Mouse (Mus musculus) retina, postnatal 7 days (tissue): ENCODE results near the gene Sh3bp4.

Experiments used
- DNase-seq: peaks from one replicate; pipeline ENCODE4 v3.0.0-alpha.2; 2012; ENCODE audit warnings: low read depth, low spot score

The Sh3bp4 gene

DNA sequence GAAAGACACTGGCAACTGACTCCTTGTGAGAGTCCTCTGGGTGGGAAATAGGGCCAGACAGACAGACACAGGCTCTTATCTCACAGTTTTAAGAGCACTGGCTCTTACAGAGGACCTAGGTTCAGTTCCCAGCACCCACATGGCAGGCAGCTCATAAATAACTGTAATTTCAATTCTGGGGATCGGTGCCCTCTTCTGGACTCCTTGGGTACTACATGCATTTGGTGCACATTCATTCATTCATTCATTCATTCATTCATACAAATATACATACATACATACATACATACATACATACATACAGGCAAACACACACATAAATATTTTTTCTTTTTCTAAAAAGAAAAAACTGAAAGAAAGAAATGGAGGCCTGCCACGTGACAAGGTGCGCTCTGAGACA is 56.9 kb downstream of the Sh3bp4 start:
- no peak for DNase-seq

DNA sequence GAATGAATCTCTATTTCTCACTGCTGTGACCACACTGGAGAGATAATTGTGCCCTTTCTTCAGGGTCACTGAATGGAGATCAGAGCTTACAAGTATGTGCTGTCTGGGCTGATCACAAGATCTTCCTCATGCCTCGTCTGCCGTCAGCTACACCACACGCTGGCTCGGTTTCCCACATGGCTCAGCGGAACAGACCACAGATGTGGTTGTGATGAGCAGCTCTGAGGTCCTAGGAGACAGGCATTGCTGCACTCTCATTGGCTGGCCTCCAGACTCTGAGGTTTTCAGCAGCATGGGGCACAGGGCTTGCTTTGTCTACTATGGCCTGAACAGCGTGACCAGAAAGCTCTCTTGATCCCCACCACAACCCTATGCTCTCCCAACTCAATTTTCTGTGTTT is 60.2 kb downstream of the Sh3bp4 start:
- DNase-seq = no peak

DNA sequence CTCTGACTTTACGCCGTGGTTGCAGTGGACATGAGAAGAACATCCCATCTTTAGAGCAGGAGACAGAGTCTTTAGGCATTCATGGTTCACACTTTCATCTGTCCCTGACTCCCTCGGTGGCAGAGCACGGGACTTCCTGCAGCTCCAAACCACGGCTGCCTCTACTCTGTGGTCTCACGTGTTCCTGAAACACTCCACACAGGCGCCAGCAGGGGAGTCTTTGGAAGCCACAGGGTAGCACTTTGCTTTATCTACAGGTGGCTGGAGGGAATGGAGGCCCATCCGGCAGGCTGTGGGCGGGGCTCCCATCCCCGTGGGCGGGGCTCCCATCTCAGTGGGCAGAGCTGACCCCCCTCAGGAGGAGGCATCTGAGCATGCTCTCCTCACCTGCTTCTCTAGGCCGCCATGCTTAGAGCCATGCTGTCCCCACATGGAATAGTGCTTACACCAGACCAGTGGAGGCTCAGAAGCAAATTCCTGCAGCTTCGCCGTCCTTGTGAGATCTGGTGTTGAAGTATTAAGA is 60.9 kb downstream of the Sh3bp4 start:
- DNase-seq = no peak

DNA sequence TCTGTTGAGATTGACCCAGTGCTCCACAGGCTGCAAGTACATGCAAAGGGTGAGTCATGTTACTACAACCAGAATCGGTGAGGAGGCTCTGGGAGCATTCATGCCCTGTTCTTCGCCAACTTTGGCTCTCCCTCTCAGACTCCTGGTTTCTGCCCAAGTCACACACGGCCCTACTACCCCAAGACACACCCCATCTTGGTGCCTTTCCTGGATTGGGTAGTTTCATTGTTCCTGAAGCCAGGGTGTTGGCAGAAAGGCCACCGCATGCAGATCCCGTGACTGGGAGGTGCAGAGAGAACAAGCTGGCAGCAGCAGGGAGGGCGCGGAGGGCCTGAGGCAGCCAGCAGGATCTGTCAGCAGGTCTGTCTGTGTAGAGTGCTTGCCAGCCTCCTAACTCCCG is 61.5 kb downstream of the Sh3bp4 start:
- DNase-seq = no peak

DNA sequence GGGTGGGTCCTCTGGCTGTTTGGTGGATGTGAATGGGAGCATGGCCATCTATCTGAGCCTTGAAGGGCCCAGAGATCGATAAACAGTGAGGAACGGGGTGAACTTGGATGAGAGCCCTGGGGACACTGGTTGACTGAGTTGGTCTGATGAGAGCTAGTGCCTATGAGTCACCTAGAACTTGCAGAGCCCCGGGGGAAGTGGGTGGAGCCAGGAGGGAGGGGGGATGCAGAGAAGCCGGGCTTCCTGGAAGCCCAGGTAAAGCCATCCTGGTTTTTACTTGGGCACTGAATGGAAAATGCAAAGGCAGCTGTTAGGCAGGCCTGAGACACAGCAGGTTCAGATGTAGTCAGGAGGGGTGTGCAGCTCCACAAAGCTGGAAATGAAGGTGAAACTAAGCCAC is 63.1 kb downstream of the Sh3bp4 start:
- DNase-seq = no peak

DNA sequence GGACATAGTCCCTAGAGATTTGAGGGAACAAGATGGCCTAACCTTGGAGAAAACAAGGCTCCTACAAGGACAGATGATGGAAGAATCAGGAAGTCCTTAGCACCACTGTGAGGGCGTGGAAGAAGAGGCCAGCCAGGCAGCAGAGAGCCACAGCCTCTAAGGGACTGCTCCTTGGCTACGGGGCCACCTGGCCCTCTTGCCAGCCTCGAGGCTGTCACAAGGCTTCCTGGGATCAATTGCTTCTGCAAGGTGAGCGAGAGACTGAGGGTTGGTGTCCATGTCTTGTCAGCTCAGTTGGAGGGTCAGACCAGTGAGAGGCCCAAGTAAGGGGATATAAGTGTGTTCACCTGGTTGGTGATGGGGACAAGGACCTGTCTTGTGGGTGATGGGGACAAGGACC is 63.5 kb downstream of the Sh3bp4 start:
- DNase-seq = no peak

DNA sequence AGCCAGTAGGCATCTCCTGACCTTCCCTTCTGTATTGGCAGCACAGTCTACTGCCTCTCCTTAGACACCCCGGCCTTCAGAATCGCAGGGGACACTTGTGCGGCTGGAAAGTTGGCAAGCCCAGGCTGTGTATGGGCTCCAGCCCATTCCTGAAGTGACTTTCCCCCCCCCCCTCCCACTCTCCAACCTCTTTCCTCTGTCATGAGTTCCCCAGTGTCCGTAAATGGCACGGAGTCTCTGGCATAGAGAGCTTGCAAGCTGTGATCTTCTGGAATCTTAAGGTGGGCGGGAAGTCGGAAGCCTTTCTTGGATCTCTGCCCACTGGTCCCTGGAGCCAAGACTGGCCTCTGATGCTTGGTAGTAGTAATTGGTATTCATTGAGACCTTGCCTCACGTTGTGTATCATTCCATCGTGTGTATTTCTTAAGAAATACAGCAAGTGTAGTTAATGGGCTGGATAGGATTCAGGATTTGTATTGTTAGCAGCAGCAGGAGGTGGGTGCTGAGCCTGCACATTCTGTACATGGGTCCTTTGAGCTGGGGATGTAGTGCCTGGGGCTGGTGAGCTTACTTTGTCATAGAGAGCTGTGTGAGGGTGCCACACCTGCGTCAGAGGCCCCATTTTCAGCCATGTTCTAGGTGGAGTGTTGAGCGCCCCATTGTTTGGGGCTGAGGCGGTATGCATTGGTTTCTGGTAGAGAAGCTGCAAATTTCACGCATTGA is 66.0 kb downstream of the Sh3bp4 start:
- DNase-seq = no peak

DNA sequence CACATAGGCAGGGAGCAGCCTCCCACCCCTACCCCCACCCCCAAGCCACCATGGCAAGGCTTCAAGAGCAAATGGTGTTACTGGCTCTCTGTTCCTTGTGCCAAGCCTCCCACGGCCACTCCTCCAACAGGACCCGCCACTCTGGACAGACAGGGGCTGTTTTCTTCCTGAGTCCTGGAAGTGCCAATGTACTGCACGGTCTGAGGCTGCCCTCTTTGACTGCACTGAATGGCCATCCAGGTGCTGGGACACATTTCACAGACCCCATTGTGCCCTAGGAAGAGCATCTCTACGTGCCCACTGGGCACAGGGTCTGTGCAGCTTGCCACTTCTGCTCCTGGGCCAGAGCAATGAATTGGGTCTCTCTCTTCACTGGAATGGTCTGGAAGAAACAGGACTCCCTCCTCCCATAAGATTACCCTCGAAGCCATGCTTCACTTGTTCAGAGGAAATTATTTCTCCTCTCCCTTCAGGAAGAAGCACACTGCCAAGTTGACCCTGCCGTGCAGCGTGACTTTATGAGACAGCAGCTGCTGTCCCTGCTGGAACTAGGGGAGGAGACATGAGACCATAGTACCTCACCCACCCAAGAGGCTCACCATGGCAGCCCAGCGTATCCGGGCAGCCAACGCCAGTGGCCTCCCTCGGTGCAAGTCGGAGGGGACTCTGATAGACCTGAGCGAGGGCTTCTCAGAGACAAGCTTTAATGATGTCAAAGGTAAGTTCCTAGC is 67.0 kb downstream of the Sh3bp4 start:
- no peak for DNase-seq

DNA sequence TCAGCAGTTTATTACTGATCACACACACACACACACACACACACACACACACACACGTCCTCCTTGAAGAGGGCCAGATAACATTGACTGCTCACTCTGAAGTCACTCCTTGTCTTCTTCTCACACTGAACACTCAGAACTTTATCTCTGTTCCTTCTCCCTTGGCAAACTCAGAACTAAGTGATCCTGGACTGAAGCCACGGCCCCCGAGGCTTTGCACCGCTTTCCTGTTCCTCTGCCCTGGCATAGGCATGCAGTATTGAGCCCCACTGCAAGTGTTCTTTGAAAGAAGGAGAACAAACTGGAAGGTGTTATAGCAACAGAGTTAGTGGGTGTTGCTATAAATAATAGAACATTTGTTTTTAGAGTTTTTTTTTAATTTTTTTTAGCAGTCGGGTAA is 68.1 kb downstream of the Sh3bp4 start:
- DNase-seq = no peak

DNA sequence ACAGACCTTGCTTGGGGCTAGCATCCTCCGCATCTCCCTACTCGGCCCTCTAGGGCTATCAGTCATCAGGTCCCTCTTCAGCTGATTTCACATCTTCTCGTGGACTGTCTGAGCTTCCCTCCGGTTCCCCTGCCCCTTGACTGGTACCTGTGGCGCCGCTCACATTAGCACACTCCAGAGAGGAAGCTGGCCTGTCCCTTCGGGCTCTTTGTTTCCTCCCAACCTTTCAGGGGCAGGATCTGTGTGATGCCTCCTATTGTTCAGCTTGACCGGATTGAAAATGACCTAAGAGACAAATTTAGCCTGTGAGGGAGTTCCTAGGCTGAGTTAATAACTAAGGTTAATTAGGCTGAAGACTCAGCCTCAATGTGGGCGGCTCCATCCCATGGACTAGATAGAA is 69.9 kb downstream of the Sh3bp4 start:
- DNase-seq = no peak

DNA sequence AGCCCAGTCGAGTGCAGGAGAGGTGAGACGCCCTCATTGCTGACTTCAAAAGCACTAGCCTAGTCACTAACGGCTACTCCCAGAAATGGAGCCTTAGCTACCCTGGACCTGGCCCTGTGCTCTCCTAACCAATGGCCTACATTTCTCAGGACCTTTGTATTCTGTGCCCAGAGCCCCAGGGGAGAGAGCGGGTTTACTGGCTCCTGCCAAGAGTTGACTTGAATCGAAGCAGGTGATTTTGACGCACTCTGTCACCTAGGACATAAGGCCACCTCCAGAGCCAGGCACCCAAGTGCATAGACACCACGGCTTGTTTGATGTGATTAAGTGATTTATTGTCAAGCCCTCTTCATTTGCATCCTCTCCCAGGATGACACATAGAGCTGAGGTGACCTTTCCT is 80.9 kb downstream of the Sh3bp4 start:
- DNase-seq = no peak

DNA sequence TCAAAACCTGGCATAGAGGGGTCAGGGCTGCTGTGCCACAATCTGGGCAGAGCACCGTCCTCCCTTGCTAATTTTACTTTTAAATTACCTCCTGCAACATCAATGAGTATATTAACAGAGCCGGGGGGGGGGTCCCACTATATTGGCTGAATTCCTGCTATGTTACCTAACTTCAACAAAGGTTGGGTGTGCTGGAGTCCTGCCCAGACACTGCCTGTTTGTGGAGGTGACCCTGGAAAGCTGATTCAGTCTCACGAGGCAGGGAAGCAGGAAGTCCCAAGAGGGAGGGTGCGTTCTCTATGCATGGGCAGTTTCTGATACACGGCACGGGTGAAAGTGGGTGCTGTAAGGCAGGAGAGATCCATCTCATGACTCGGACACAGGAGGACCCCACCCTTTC is 82.4 kb downstream of the Sh3bp4 start:
- DNase-seq = no peak

DNA sequence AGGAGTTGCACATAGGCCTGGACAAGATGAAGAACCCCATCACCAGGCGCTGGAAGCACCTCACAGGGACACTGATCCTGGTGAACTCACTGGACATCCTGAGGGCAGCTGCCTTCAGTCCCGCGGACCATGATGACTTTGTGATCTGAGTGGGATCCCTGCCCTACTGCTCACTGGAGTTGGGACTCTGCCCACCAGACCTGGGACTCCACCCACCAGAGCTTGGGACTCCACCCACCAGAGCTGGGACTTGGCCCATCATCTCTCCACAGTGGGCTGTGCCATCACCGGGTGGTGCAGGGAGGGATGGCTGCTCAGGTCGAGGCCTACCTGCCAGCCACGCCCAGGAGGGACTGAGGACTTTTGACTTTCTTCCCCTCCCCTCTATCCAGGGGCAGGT is 83.0 kb downstream of the Sh3bp4 start:
- no peak for DNase-seq

DNA sequence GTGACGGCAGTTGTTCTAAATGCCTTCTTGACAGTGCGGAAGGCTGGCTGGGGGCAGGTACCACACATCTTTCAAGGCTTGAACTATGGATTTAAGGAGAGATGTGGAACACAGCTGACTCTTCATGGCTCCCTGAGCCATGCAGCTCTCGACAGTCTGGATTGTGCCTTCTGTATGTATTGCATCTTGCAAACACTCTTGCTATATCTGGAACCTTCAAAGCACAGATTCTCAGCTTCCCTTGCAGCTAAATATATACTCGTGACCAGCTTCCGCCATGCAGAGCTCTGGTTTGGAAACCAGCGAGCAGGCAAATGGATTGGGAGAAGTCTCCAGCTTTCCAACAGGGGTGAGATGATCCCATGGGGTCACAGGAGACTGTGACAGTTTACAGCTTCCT is 93.3 kb downstream of the Sh3bp4 start:
- no peak for DNase-seq

DNA sequence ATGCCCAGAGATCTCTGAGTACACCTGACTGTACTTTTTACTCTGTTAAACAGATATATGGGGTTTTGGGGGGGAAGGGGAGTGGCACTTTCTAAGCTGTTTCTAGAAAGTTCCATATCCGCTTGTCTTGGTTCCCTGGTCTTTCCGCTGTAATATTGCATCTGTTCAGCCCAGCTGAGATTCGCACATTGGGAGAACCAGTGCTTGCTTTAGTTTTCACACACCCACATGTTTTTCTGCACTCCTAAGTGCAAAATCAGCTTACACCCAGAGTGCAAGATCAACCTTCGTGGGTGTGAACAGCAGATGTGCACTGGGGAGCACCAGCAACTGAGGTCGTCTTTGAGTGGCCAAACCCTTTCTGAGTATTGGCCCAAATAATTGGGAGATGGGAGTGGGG is 94.1 kb downstream of the Sh3bp4 start:
- DNase-seq = no peak

DNA sequence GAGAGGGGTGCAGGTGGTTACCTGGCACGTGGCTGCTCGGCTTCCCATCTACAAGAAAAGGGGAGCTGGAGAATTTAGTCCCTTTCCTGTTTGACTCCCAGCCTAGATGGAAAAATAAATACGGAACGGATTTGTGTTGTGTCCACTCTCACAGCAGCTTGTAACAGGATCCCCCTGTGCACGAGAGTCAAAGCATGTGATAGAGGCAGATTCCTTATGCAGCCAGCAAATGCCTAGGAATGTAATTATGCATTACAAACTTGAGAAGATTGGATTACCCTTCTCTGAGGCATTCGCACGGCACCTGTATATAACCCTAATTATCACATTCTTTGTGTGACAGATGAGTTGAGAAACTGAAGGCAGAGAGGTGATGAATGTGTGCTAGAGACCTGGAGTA is 94.5 kb downstream of the Sh3bp4 start:
- no peak for DNase-seq

DNA sequence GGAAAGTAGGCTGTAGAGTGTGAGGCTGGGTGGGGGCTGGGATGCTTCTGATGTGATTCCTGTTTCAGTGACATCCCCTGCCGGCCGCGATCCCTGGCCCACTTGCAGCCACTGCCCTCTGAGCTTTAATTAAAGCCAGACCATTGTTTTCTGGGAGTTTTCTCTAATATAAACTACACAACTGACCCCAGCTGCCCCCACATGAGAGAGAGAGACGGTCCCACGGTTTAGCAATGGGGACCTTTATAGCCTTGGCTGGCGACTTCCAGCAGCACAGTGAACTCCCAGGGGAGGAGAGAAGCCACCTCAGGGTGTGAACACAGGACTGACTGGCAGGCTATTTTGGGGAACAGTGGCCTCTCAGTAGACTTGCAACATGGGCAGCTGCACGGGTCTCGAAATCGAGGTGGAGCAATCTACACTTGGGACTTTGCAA is 96.6 kb downstream of the Sh3bp4 start:
- no peak for DNase-seq

DNA sequence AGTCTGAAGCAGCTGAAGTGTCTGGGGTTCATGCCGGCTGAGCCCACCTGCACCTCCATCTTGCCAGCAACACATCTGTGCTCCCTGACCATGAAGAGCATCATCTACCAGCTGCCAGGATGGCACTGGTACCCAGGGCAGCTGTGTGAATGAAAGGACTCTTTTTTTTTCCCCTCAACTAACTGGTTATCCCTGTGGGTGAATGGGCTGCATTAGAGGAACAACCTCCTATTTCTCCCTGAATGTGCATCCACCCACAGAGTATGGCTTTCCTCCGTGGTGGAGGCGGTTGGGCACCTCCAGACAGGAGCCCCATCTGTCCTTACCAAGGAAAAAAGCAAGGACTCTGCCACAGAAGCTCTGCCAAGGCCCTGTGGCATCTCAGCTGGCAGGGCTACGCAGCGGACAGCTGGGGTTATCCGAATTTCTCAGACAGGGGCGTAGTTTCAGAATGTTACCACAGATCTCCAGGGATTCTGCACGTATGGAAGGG is 101.1 kb downstream of the Sh3bp4 start:
- DNase-seq = no peak

DNA sequence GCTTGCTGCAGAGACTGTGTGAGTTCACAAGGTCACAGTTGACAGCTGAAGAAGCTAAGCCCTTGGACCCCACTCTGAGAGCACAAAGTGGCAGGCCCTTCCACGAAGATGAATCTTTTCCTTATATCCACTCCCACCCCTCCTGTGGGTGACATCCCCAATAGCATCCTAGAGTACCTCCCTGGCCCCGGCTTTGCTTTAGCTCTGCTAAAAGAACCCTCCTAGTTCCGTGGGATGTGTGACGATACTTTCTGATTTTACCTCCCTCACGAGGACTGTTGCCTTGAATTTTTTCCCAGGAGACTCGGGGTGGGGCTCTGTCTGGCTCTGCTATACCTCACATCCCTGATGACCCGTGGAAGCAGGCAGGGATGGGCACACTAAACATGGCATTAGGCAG is 104.4 kb downstream of the Sh3bp4 start:
- DNase-seq = no peak

DNA sequence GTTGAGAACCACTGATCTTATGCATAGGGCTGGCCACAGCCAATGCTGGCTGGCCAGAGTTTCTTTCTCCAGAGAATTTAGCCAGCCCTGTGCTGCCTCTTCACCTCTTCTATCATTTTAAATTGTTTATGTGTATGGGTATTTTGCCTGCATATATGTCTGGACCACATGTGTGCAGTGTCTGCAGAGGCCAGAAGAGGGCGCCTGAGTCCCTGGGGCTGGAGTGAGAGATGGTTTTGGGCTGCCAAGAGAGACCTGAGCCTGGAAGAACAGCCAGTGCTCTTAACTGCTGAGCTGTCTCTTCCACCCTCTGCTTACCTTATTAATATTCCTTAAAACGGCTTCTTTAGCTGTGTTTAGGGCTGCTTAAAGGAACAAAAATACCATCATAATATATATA is 105.1 kb downstream of the Sh3bp4 start:
- DNase-seq = no peak

DNA sequence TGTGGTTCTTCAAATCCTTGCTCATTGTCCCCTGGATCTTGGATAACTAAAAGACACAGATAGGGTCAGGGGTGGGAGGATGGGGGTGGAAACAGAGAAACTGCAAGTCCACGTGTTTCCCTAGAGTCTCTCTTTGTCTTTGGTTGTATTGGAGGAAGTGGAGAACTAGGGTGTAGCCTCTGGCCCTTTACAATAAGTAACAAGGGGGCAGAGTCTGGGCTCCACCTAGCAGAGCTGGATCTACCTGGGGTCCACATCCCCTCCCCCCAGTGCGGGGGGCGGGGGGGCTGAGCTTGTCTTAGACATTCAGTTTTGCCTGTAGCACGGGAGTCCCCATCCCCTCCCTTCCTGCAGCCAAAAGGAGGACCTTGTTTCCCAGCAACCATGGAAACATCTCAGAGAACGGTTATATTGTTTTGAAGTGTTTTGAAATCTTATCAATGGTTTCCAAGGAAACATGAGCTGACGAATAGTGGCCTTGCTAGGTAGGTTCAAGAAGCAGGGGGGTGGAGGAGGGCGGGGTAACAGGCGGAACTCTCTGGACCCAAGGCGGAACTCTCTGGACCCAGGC is 113.1 kb downstream of the Sh3bp4 start:
- DNase-seq = no peak

DNA sequence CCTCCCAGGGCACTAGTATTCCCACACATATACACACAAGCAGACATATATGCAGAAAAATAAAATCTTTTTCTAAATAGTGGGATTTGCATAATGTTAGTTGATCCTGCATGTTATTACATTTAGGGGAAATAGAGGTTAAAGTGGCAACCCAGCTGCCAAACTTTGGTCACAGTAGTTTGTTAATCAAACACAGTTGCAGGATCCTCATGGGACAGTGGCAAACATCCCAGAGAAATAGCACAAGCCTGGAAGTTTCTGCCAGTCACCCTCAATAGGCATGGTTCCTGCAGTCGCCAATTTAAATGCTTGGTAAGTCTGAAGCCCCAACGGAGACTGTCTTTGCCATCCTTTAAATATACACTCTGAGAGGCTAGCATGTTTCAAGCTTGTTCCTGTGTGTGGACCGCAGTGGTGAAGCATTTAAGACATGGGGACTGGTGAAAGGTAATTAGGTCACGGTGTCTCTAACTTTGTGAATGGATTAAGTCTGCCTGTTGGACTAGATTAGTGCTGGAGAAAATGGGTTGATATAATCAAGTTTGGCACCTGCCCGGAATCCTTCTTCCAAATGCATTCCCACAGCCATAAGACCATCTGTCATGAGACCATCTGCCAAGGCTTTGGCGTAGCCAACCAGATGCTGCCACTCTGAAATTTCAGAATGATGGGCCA is 114.0 kb downstream of the Sh3bp4 start:
- peak; percentile 67 for DNase-seq
